Mouse (Mus musculus) liver, embryonic 13.5 days (tissue): ENCODE data around the gene Cdrt4. TPM values are rescaled to one million over a fixed set of nuclear protein-coding genes. Genes with fewer than 3 reads are reported as not detected.

Source experiments
- ATAC-seq: fragments of 200-750 bp; cut with Nextera tagmentation; 2 replicates; pipeline ENCODE4 v1.8.0; 2017; ENCODE audit warnings: low read depth, mild to moderate bottlenecking, moderate number of reproducible peaks, moderate library complexity
- DNase-seq: peaks from one replicate; pipeline ENCODE4 v3.0.0; 2022
- H3K27ac ChIP-seq: fragments of 300-500 bp; sonication (generic); 2 replicates; pipeline ENCODE4 v1.5.1; 2015; ENCODE audit warnings: moderate library complexity, mild to moderate bottlenecking, inconsistent platforms
- H3K27me3 ChIP-seq: fragments of 300-500 bp; sonication (generic); 2 replicates; pipeline ENCODE4 v1.6.1; 2015; ENCODE audit warnings: mild to moderate bottlenecking, inconsistent platforms
- H3K36me3 ChIP-seq: fragments of 300-500 bp; sonication (generic); 2 replicates; pipeline ENCODE4 v1.6.1; 2015; ENCODE audit warnings: mild to moderate bottlenecking, inconsistent platforms
- H3K4me1 ChIP-seq: fragments of 300-500 bp; sonication (generic); replicated peaks from 2 replicates; pipeline ENCODE4 v1.6.1; 2015; ENCODE audit warnings: inconsistent platforms
- H3K4me2 ChIP-seq: fragments of 300-500 bp; sonication (generic); 2 replicates; pipeline ENCODE4 v1.6.1; 2015; ENCODE audit warnings: inconsistent platforms, mild to moderate bottlenecking, moderate library complexity
- H3K4me3 ChIP-seq: fragments of 300-500 bp; sonication (generic); replicated peaks from 2 replicates; pipeline ENCODE4 v1.5.1; 2015; ENCODE audit warnings: mild to moderate bottlenecking, inconsistent platforms
- H3K9ac ChIP-seq: fragments of 300-500 bp; sonication (generic); 2 replicates; pipeline ENCODE4 v1.6.1; 2015; ENCODE audit warnings: mild to moderate bottlenecking, inconsistent platforms
- H3K9me3 ChIP-seq: fragments of 300-500 bp; sonication (generic); replicated peaks from 2 replicates; pipeline ENCODE4 v1.6.1; 2016; ENCODE audit warnings: inconsistent platforms
- WGBS: fragments of 180-500 bp; shearing (Covaris S2); methylation state at CpG from one replicate; pipeline ENCODE4 v1.1.7; 2015; ENCODE audit not compliant: insufficient replicate concordance; 5-methylcytosine and 5-hydroxymethylcytosine counted together
- polyA plus RNA-seq: library from polyadenylated mRNA; unstranded; fragments of >200 nt; fragmentation: Nextera tagmentation; extraction: Ambion mirVana; gene quantifications from 2 replicates; pipeline ENCODE4 v1.2.1, GENCODE M21; 2015

Gene Cdrt4
- polyA plus RNA-seq, 1 experiment from 2014 or later: not detected

DNA sequence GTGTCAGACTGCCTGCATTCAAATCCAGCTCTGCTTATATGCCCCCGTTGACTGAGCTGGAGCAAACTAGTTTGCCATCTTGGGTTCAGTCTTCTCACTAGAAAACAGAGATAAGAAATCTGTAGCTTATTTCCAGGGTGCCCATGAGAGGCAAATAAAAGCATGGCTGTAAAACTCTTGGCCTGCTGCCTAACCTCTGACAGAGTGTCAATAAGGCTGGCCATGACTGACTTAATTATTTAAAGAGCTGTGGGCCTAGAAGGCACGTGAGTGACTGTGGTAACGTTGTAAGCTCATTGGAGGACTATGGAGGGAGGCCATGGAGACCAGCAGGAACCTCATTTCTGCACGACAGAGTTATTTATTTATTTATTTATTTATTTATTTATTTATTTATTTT, 5.5 kb upstream of the Cdrt4 start:
- WGBS: 54% methylated on average over 4 of the region's 4 CpGs
- no peaks in the 10 kb centered on the region for H3K36me3 ChIP-seq
- H3K4me3 ChIP-seq: no peak overlapping the region
- no peak overlapping the region for H3K27ac ChIP-seq
- H3K4me1 ChIP-seq: no peaks in the 10 kb centered on the region
- H3K9me3 ChIP-seq: no peaks in the 10 kb centered on the region
- no peak overlapping the region for H3K4me2 ChIP-seq
- no peak overlapping the region for H3K9ac ChIP-seq
- no peaks in the 10 kb centered on the region for H3K27me3 ChIP-seq
- DNase-seq (no peak), ATAC-seq (no peak)

DNA sequence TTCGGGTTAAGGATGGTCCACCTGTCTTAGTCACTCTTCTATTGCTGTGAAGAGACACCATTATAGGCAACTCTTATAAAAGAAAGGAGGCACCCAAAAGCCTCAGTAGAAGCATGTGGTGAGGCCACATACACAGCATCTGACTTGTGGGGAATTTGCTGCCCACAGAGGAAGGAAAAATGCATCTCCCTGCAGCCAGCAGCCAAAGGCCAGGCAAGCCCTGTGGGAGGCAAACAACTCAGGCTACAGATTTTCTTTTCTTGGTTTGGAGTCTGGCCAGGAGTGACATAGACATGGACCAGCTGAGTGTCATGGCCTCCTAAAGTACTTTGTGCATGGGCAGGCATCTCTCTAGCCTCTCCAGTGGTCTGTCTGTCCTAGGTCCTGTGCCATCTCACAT, 1.4 kb upstream of the Cdrt4 start:
- ATAC-seq (no peak), DNase-seq (no peak)
- Histone ChIP-seq H3K27me3 (no peaks in the 10 kb centered on the region), H3K4me1 (no peaks in the 10 kb centered on the region), H3K36me3 (no peaks in the 10 kb centered on the region), H3K4me3 (no peak overlapping the region), H3K9me3 (no peaks in the 10 kb centered on the region), H3K4me2 (no peak overlapping the region), H3K27ac (no peak overlapping the region), H3K9ac (no peak overlapping the region)
- WGBS: 48% methylated on average over 1 of the region's 1 CpGs

DNA sequence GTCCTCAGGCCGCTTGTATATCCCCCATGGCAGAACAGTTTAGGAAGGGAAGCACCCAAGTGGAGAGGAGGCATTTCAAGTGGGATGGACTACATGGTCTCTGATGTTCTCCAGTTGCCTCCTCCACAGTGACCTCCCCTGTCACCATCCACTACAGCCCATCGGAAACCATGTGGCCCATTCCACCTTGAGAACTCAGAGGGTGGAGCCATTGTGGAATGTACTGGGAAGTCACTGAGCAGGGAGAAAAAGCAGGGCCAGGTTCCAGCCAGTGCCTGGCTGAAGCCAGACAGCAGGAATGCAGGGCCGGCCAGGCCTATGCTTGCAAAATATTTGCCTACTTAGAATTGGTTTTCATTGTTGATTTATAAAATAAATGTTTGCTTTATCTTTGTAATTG, 3.8 kb downstream of the Cdrt4 start:
- Histone ChIP-seq H3K27ac (no peak overlapping the region), H3K4me1 (no peaks in the 10 kb centered on the region), H3K4me2 (no peak overlapping the region), H3K9me3 (no peaks in the 10 kb centered on the region), H3K27me3 (no peaks in the 10 kb centered on the region), H3K9ac (no peak overlapping the region), H3K4me3 (no peak overlapping the region), H3K36me3 (no peaks in the 10 kb centered on the region)
- ATAC-seq (no peak), DNase-seq (no peak)
- WGBS: 76% methylated on average over 3 of the region's 3 CpGs

DNA sequence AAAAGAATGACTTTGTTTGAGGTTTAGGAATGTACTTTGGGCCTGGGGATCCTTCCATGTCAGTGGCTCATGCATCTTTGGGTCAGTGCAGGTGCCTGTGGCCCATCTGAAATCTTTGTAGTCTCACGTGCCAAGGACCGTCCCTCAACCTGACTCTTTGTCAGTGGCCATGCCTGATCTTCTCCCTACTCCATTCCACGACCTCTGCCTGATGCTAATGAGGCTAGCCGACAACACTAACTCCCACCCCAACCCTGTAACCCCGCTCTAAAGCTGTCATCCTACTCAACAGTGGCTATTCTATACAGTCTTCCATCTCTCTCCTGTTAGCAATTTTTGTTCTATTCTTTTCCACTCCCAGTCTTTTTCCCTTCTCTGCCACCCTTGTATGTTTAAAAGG, 4.2 kb downstream of the Cdrt4 start:
- 63% methylated on average over 5 of the region's 5 CpGs for WGBS

GRCm38 (mm10) chr11:62955776-62956175, 4.8 kb downstream of the Cdrt4 start:
- no peak overlapping the region for H3K4me2 ChIP-seq
- DNase-seq (no peak), ATAC-seq (no peak)
- no peaks in the 10 kb centered on the region for H3K36me3 ChIP-seq
- no peak overlapping the region for H3K9ac ChIP-seq
- H3K4me1 ChIP-seq: no peaks in the 10 kb centered on the region
- no peak overlapping the region for H3K4me3 ChIP-seq
- H3K27me3 ChIP-seq: no peaks in the 10 kb centered on the region
- no peak overlapping the region for H3K27ac ChIP-seq
- H3K9me3 ChIP-seq: no peaks in the 10 kb centered on the region
- WGBS: 32% methylated on average over 6 of the region's 6 CpGs

More for the DNA sequence above, 4.2 kb downstream of the Cdrt4 start:
- Histone ChIP-seq H3K27me3 (no peaks in the 10 kb centered on the region), H3K4me1 (no peaks in the 10 kb centered on the region), H3K9ac (no peak overlapping the region), H3K27ac (no peak overlapping the region), H3K4me3 (no peak overlapping the region), H3K4me2 (no peak overlapping the region), H3K9me3 (no peaks in the 10 kb centered on the region), H3K36me3 (no peaks in the 10 kb centered on the region)
- no peak for DNase-seq
- ATAC-seq: no peak

DNA sequence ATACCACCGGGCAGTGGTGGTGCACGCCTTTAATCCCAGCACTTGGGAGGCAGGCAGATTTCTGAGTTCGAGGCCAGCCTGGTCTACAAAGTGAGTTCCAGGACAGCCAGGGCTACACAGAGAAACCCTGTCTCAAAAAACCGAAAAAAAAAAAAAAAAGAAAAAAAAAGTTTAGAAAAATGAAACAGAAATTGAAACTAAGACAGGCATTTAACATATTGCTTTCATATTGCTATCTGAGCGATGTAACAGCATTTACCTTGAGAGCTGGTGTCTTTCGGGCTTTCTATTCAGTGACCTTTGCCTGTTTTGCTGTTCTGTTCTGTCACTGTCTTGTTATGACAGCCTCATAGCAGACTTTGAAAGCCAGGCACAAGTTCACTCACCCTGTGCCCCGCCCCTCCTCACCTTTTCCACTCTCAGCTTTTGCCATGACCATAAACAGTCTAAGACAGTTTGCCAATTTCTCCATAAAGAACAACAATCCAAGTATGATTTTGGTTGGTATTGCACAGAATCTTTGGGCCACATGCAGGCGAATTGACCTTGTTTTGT, 6.7 kb downstream of the Cdrt4 start:
- H3K4me3 ChIP-seq: no peak overlapping the region
- no peaks in the 10 kb centered on the region for H3K36me3 ChIP-seq
- DNase-seq (no peak), ATAC-seq (no peak)
- no peaks in the 10 kb centered on the region for H3K9me3 ChIP-seq
- no peaks in the 10 kb centered on the region for H3K27me3 ChIP-seq
- 59% methylated on average over 8 of the region's 8 CpGs for WGBS
- no peaks in the 10 kb centered on the region for H3K4me1 ChIP-seq
- no peak overlapping the region for H3K4me2 ChIP-seq
- H3K27ac ChIP-seq: no peak overlapping the region
- no peak overlapping the region for H3K9ac ChIP-seq

DNA sequence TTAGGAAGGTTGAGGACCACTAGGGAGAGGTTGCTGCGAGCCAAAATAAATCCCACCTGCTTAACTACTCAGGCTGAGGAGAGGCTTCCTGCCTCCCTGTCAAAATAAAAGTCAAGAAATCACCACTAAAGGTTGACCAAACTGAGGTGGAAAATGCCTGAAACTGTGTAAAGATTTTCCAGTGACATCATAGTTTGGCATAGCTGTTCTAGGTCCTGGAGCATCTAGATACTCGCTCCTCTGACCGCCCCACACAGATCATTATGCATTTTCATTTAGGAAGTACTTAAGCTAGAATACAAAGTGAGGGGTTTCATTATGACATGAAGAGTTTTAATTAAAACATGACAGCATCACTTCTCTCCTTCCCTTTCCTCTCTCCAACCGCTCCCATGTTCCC, 12.3 kb downstream of the Cdrt4 start:
- DNase-seq (no peak), ATAC-seq (no peak)
- Histone ChIP-seq H3K9me3 (no peaks in the 10 kb centered on the region), H3K9ac (no peak overlapping the region), H3K4me3 (no peak overlapping the region), H3K27ac (no peak overlapping the region), H3K36me3 (no peaks in the 10 kb centered on the region), H3K4me2 (no peak overlapping the region), H3K27me3 (peaks cover 18% of the 10 kb centered on the region), H3K4me1 (no peaks in the 10 kb centered on the region)
- WGBS: 60% methylated on average over 4 of the region's 4 CpGs

GRCm38 (mm10) chr11:62966424-62966764, 15.4 kb downstream of the Cdrt4 start:
- ATAC-seq: no peak
- no peak overlapping the region for H3K9ac ChIP-seq
- no peak for DNase-seq
- no peak overlapping the region for H3K4me3 ChIP-seq
- no peaks in the 10 kb centered on the region for H3K9me3 ChIP-seq
- 42% methylated on average over 3 of the region's 3 CpGs for WGBS
- no peaks in the 10 kb centered on the region for H3K36me3 ChIP-seq
- peaks cover 18% of the 10 kb centered on the region for H3K27me3 ChIP-seq
- H3K27ac ChIP-seq: no peak overlapping the region
- H3K4me2 ChIP-seq: no peak overlapping the region
- H3K4me1 ChIP-seq: no peaks in the 10 kb centered on the region

DNA sequence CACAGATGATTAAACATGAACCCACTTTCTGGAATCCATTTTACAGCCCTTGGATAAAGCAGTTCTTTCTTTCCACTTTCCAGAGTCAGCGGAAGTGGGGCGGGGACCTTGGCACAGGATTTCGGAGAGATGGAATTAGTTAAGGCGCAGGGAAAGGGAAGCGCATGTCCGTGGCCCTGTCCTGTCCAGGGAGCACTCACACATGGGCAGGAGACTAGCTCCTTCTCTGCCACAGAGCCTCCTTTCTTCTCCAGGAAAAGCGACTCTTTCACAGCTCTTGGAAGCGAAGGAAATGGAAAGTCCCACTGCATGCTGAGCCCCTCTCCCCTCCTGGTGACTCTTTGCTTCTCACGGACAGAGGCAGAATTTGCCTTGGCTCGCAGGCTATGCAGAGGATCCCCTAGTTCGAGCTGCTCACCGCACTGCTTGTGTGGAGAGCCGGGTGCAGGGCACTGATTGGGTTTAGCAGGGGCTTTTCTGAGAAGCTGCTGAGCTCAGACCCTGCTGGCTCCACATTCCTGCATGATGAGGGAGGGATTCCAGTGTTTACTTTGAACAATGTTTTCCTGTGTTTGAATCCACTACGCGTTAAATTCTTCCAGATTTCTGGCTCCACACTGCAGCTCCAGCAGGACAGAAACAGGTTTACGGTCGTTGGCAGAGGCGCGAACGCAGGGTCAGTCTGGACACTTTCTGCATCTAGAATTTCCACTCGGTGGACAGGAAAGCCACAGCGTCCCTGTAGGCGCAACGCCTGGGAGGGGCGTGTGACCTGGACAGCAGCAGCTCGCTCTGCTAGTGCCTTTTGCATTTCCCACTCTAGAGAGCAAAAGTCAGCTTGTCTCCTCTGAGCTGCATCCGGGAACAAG, 16.0 kb downstream of the Cdrt4 start:
- WGBS: 7% methylated on average over 27 of the region's 27 CpGs
- no peaks in the 10 kb centered on the region for H3K36me3 ChIP-seq
- peaks cover 18% of the 10 kb centered on the region for H3K27me3 ChIP-seq
- no peaks in the 10 kb centered on the region for H3K4me1 ChIP-seq
- peak overlapping the region; percentile 36 for H3K4me2 ChIP-seq
- no peak for ATAC-seq
- H3K9ac ChIP-seq: no peak overlapping the region
- no peaks in the 10 kb centered on the region for H3K9me3 ChIP-seq
- no peak for DNase-seq
- peak overlapping the region; percentile 43; the same call in 1 of the 2 replicates for H3K27ac ChIP-seq
- no peak overlapping the region for H3K4me3 ChIP-seq

DNA sequence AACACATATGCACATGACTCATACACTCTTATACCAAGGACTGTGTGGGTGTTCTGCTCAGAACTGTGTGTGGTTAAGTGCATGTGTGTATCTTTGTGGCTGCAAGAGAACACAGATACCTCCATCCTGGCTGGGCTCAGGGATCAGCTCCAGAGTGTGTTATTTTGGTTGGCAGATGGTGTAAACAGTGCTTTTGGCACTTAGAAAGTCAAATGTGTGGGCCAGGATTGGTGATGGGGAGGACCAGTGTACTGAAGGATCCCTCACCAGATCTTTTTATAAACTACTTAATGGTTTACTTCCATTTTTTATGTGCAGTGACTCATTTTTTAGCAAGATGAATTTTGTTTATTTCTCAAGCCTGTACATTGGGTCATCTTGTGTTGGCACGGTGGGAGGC, 26.2 kb downstream of the Cdrt4 start:
- H3K9ac ChIP-seq: no peak overlapping the region
- no peaks in the 10 kb centered on the region for H3K27me3 ChIP-seq
- H3K4me3 ChIP-seq: no peak overlapping the region
- ATAC-seq: no peak
- no peaks in the 10 kb centered on the region for H3K4me1 ChIP-seq
- H3K9me3 ChIP-seq: no peaks in the 10 kb centered on the region
- no peak overlapping the region for H3K4me2 ChIP-seq
- WGBS: 81% methylated on average over 1 of the region's 1 CpGs
- DNase-seq: no peak
- H3K27ac ChIP-seq: no peak overlapping the region
- H3K36me3 ChIP-seq: no peaks in the 10 kb centered on the region

DNA sequence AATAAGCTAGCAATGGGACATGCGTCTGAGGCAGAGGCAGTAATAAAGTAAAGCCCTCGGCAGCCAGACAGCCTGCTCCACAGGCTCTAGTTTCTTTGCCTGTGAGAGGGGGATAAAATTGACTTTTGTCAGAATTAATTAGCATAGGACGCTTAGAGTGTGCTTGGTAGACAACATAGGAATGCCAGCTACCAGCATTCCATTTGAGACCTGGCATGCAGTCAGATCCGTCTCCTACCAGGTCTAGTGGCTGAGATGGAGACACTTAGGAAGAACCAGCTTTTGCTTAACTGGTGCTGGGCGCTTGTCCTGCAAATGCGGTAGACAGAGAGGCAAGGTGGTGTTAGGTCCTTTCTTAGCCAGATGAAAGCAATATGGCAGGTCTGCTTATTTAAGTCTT, 27.9 kb downstream of the Cdrt4 start:
- Histone ChIP-seq H3K4me3 (no peak overlapping the region), H3K36me3 (no peaks in the 10 kb centered on the region), H3K9me3 (no peaks in the 10 kb centered on the region), H3K4me2 (no peak overlapping the region), H3K27ac (no peak overlapping the region), H3K9ac (no peak overlapping the region), H3K4me1 (no peaks in the 10 kb centered on the region), H3K27me3 (no peaks in the 10 kb centered on the region)
- 68% methylated on average over 6 of the region's 6 CpGs for WGBS
- DNase-seq: no peak
- no peak for ATAC-seq

GRCm38 (mm10) chr11:62981729-62982128, 30.7 kb downstream of the Cdrt4 start:
- no peak overlapping the region for H3K27ac ChIP-seq
- H3K9ac ChIP-seq: no peak overlapping the region
- ATAC-seq (no peak), DNase-seq (no peak)
- no peaks in the 10 kb centered on the region for H3K27me3 ChIP-seq
- no peaks in the 10 kb centered on the region for H3K4me1 ChIP-seq
- H3K36me3 ChIP-seq: no peaks in the 10 kb centered on the region
- no peak overlapping the region for H3K4me3 ChIP-seq
- H3K4me2 ChIP-seq: no peak overlapping the region
- 59% methylated on average over 3 of the region's 3 CpGs for WGBS
- no peaks in the 10 kb centered on the region for H3K9me3 ChIP-seq
